35 mouse cellular contexts compared by ENCODE assay signal in genomic region chr16:88747943-88748342, GRCm38 (mm10). TPM values are rescaled to one million over a fixed set of nuclear protein-coding genes. Genes with fewer than 3 reads are reported as not detected.
DNase-seq lines count a peak whose midpoint lies in the region; ATAC-seq and TF ChIP-seq lines count a peak whose summit lies in the region.
"Had no signal": no experiment of that assay in that cellular context is flagged by ENCODE, and none has a peak within 500 bp of the region (broad histone marks: within the 10 kb centered on the region; RNA-seq: fewer than 3 reads in every experiment).

No protein-coding gene starts in this region.

- 69% methylated on average over 4 of the region's 4 CpGs for WGBS in forebrain, embryonic 13.5 days
- 79% methylated on average over 4 of the region's 4 CpGs for WGBS in forebrain, embryonic 10.5 days

- ATAC-seq in forebrain, embryonic 13.5 days = peak; percentile 33; the same call in 1 of the 2 replicates
- ATAC-seq: intestine, postnatal 0 days; liver, embryonic 12.5 days; liver, postnatal 0 days had no signal

- TF ChIP-seq CTCF in brain, embryonic 14.5 days (IDR thresholded peaks at IDR 0.05; ENCODE audit: borderline replicate concordance, extremely low read depth, insufficient read depth, insufficient read length) = no peak
- TF ChIP-seq CTCF in layer of hippocampus, adult 2 months (conservative IDR thresholded peaks at IDR 0.05) = no peak

- no peak for TF ChIP-seq POLR2A in brain, embryonic 14.5 days (IDR thresholded peaks at IDR 0.05; ENCODE audit: borderline replicate concordance, extremely low read depth, insufficient read depth, insufficient read length, poor library complexity, severe bottlenecking)

- H3K4me2 ChIP-seq in forebrain, embryonic 13.5 days = no peak overlapping the region
- H3K4me2 ChIP-seq: heart, embryonic 13.5 days; hindbrain, embryonic 14.5 days; liver, embryonic 12.5 days; midbrain, embryonic 12.5 days; neural tube, embryonic 12.5 days had no signal

- H3K4me3 ChIP-seq in forebrain, embryonic 13.5 days = no peak overlapping the region
- no peak overlapping the region for H3K4me3 ChIP-seq in forebrain, embryonic 10.5 days
- no peak overlapping the region for H3K4me3 ChIP-seq in layer of hippocampus, adult 2 months
- H3K4me3 ChIP-seq: heart, embryonic 13.5 days; liver, embryonic 12.5 days; megakaryocyte, embryonic 14.5 days; midbrain, embryonic 12.5 days; myocyte; neural tube, embryonic 12.5 days had no signal

- H3K36me3 ChIP-seq in forebrain, embryonic 13.5 days (ENCODE audit: poor library complexity, severe bottlenecking) = no peaks in the 10 kb centered on the region
- H3K36me3 ChIP-seq in forebrain, embryonic 10.5 days (replicated peaks) = no peaks in the 10 kb centered on the region
- H3K36me3 ChIP-seq: heart, embryonic 13.5 days; liver, embryonic 12.5 days; midbrain, embryonic 12.5 days; neural tube, embryonic 12.5 days had no signal

- H3K4me1 ChIP-seq in forebrain, embryonic 13.5 days = no peaks in the 10 kb centered on the region
- H3K4me1 ChIP-seq in forebrain, embryonic 10.5 days = no peaks in the 10 kb centered on the region
- H3K4me1 ChIP-seq: heart, embryonic 13.5 days; liver, embryonic 12.5 days; megakaryocyte, embryonic 14.5 days; midbrain, embryonic 12.5 days; neural tube, embryonic 12.5 days had no signal

- no peaks in the 10 kb centered on the region for H3K27me3 ChIP-seq in forebrain, embryonic 13.5 days
- no peaks in the 10 kb centered on the region for H3K27me3 ChIP-seq in forebrain, embryonic 10.5 days (ENCODE audit: poor library complexity, severe bottlenecking)
- H3K27me3 ChIP-seq: heart, embryonic 13.5 days; liver, embryonic 12.5 days; megakaryocyte, embryonic 14.5 days; midbrain, embryonic 12.5 days; neural tube, embryonic 12.5 days had no signal

- H3K9me3 ChIP-seq in forebrain, embryonic 13.5 days (replicated peaks) = no peaks in the 10 kb centered on the region
- no peaks in the 10 kb centered on the region for H3K9me3 ChIP-seq in forebrain, embryonic 10.5 days
- H3K9me3 ChIP-seq: heart, embryonic 13.5 days; liver, embryonic 12.5 days; megakaryocyte, embryonic 14.5 days; midbrain, embryonic 12.5 days; neural tube, embryonic 12.5 days had no signal

- DNase-seq in forebrain, embryonic 10.5 days (ENCODE audit: extremely low spot score, low spot score) = no peak
- DNase-seq in brain, embryonic 14.5 days (ENCODE audit: low read depth) = peak; percentile 77
- DNase-seq in layer of hippocampus, adult 2 months (ENCODE audit: low spot score in 2 of 2) = peak; percentile 8 to 24
- DNase-seq in layer of hippocampus, postnatal 36 days = peak; percentile 5 to 7
- no peak for DNase-seq in retina, embryonic 14.5 days (ENCODE audit: low spot score)
- no peak for DNase-seq in right cerebral cortex, postnatal 36 days (ENCODE audit: low spot score in 2 of 2)
- DNase-seq: adrenal gland, postnatal 25 days; cerebellum, adult 8-10 months; gastrocnemius, postnatal 10 days; heart, postnatal 10 days; kidney, postnatal 14 days; left cerebral cortex, postnatal 4 days; liver, postnatal 0 days; lung, postnatal 36 days; thymus, adult 2 months; thymus, postnatal 36 days had no signal

- H3K9ac ChIP-seq in forebrain, embryonic 13.5 days = no peak overlapping the region
- H3K9ac ChIP-seq: heart, embryonic 13.5 days; hindbrain, embryonic 14.5 days; liver, embryonic 12.5 days; liver, postnatal 0 days; midbrain, embryonic 12.5 days; neural tube, embryonic 12.5 days had no signal

- H3K27ac ChIP-seq in forebrain, embryonic 13.5 days = no peak overlapping the region
- no peak overlapping the region for H3K27ac ChIP-seq in forebrain, embryonic 10.5 days
- no peak overlapping the region for H3K27ac ChIP-seq in layer of hippocampus, adult 2 months
- H3K27ac ChIP-seq: heart, embryonic 13.5 days; hindbrain, embryonic 14.5 days; liver, embryonic 12.5 days; midbrain, embryonic 12.5 days; neural tube, embryonic 12.5 days had no signal

RNA-seq across cellular contexts. Expression of gene Krtap13, which starts 3.5 kb away (rescaled TPM):
- polyA plus RNA-seq in forebrain, embryonic 13.5 days (2015; fragmentation: Nextera tagmentation; extraction: Ambion mirVana) = not detected in 2 replicates
- not detected in 2 replicates for polyA plus RNA-seq in forebrain, embryonic 10.5 days (2016; fragmentation: Nextera tagmentation; extraction: Ambion mirVana)
- not detected in 2 replicates for polyA plus RNA-seq in brain, embryonic 14.5 days (2012; rRNA removed)
- total RNA-seq in layer of hippocampus, adult 2 months (2021) = not detected
- total RNA-seq in layer of hippocampus, postnatal 36 days (2021) = not detected
- total RNA-seq: adrenal gland, postnatal 25 days; gastrocnemius, postnatal 10 days; heart, adult 8-10 months; heart, postnatal 10 days; hematopoietic stem cell, adult 5-6 weeks; layer of hippocampus, postnatal 25 days; left cerebral cortex, postnatal 4 days; MEL; midbrain, postnatal 0 days had no signal
- polyA plus RNA-seq: cortical plate, adult 2 months; gonadal fat pad, adult 2 months; heart, embryonic 13.5 days; hindbrain, embryonic 14.5 days; intestine, postnatal 0 days; kidney, embryonic 14.5 days; limb, embryonic 14.5 days; liver, embryonic 12.5 days; liver, postnatal 0 days; lung, embryonic 16.5 days; midbrain, embryonic 12.5 days; midbrain, postnatal 0 days; myocyte; neural tube, embryonic 12.5 days; thymus, adult 2 months had no signal

RNA-seq across cellular contexts. Expression of gene 2310034C09Rik, which starts 10.7 kb away (rescaled TPM):
- polyA plus RNA-seq in forebrain, embryonic 13.5 days (2015; fragmentation: Nextera tagmentation; extraction: Ambion mirVana) = not detected in 2 replicates
- polyA plus RNA-seq in forebrain, embryonic 10.5 days (2016; fragmentation: Nextera tagmentation; extraction: Ambion mirVana) = not detected in 2 replicates
- not detected in 2 replicates for polyA plus RNA-seq in brain, embryonic 14.5 days (2012; rRNA removed)
- not detected for total RNA-seq in layer of hippocampus, adult 2 months (2021)
- total RNA-seq in layer of hippocampus, postnatal 36 days (2021) = not detected
- total RNA-seq: adrenal gland, postnatal 25 days; gastrocnemius, postnatal 10 days; heart, adult 8-10 months; heart, postnatal 10 days; hematopoietic stem cell, adult 5-6 weeks; layer of hippocampus, postnatal 25 days; left cerebral cortex, postnatal 4 days; MEL; midbrain, postnatal 0 days had no signal
- polyA plus RNA-seq: cortical plate, adult 2 months; gonadal fat pad, adult 2 months; heart, embryonic 13.5 days; hindbrain, embryonic 14.5 days; intestine, postnatal 0 days; kidney, embryonic 14.5 days; limb, embryonic 14.5 days; liver, embryonic 12.5 days; liver, postnatal 0 days; lung, embryonic 16.5 days; midbrain, embryonic 12.5 days; midbrain, postnatal 0 days; myocyte; neural tube, embryonic 12.5 days; thymus, adult 2 months had no signal

RNA-seq across cellular contexts. Expression of gene Krtap13-1, which starts 19.3 kb away (rescaled TPM):
- polyA plus RNA-seq in forebrain, embryonic 13.5 days (2015; fragmentation: Nextera tagmentation; extraction: Ambion mirVana) = not detected in 2 replicates
- polyA plus RNA-seq in forebrain, embryonic 10.5 days (2016; fragmentation: Nextera tagmentation; extraction: Ambion mirVana) = not detected in 2 replicates
- polyA plus RNA-seq in brain, embryonic 14.5 days (2012; rRNA removed) = not detected in 2 replicates
- not detected for total RNA-seq in layer of hippocampus, adult 2 months (2021)
- total RNA-seq in layer of hippocampus, postnatal 36 days (2021) = not detected
- total RNA-seq: adrenal gland, postnatal 25 days; gastrocnemius, postnatal 10 days; heart, adult 8-10 months; heart, postnatal 10 days; hematopoietic stem cell, adult 5-6 weeks; layer of hippocampus, postnatal 25 days; left cerebral cortex, postnatal 4 days; MEL; midbrain, postnatal 0 days had no signal
- polyA plus RNA-seq: cortical plate, adult 2 months; gonadal fat pad, adult 2 months; heart, embryonic 13.5 days; hindbrain, embryonic 14.5 days; intestine, postnatal 0 days; kidney, embryonic 14.5 days; limb, embryonic 14.5 days; liver, embryonic 12.5 days; liver, postnatal 0 days; lung, embryonic 16.5 days; midbrain, embryonic 12.5 days; midbrain, postnatal 0 days; myocyte; neural tube, embryonic 12.5 days; thymus, adult 2 months had no signal

RNA-seq across cellular contexts. Expression of gene 2310057N15Rik, which starts 26.1 kb away (rescaled TPM):
- polyA plus RNA-seq in forebrain, embryonic 13.5 days (2015; fragmentation: Nextera tagmentation; extraction: Ambion mirVana) = not detected in 2 replicates
- not detected in 2 replicates for polyA plus RNA-seq in forebrain, embryonic 10.5 days (2016; fragmentation: Nextera tagmentation; extraction: Ambion mirVana)
- polyA plus RNA-seq in brain, embryonic 14.5 days (2012; rRNA removed) = not detected in 2 replicates
- total RNA-seq in layer of hippocampus, adult 2 months (2021) = not detected
- not detected for total RNA-seq in layer of hippocampus, postnatal 36 days (2021)
- total RNA-seq: adrenal gland, postnatal 25 days; gastrocnemius, postnatal 10 days; heart, adult 8-10 months; heart, postnatal 10 days; hematopoietic stem cell, adult 5-6 weeks; layer of hippocampus, postnatal 25 days; left cerebral cortex, postnatal 4 days; MEL; midbrain, postnatal 0 days had no signal
- polyA plus RNA-seq: cortical plate, adult 2 months; gonadal fat pad, adult 2 months; heart, embryonic 13.5 days; hindbrain, embryonic 14.5 days; intestine, postnatal 0 days; kidney, embryonic 14.5 days; limb, embryonic 14.5 days; liver, embryonic 12.5 days; liver, postnatal 0 days; lung, embryonic 16.5 days; midbrain, embryonic 12.5 days; midbrain, postnatal 0 days; myocyte; neural tube, embryonic 12.5 days; thymus, adult 2 months had no signal

RNA-seq across cellular contexts. Expression of gene Gm5965, which starts 29.8 kb away (rescaled TPM):
- not detected in 2 replicates for polyA plus RNA-seq in forebrain, embryonic 13.5 days (2015; fragmentation: Nextera tagmentation; extraction: Ambion mirVana)
- polyA plus RNA-seq in forebrain, embryonic 10.5 days (2016; fragmentation: Nextera tagmentation; extraction: Ambion mirVana) = not detected in 2 replicates
- polyA plus RNA-seq in brain, embryonic 14.5 days (2012; rRNA removed) = not detected in 2 replicates
- not detected for total RNA-seq in layer of hippocampus, adult 2 months (2021)
- total RNA-seq in layer of hippocampus, postnatal 36 days (2021) = not detected
- total RNA-seq: adrenal gland, postnatal 25 days; gastrocnemius, postnatal 10 days; heart, adult 8-10 months; heart, postnatal 10 days; hematopoietic stem cell, adult 5-6 weeks; layer of hippocampus, postnatal 25 days; left cerebral cortex, postnatal 4 days; MEL; midbrain, postnatal 0 days had no signal
- polyA plus RNA-seq: cortical plate, adult 2 months; gonadal fat pad, adult 2 months; heart, embryonic 13.5 days; hindbrain, embryonic 14.5 days; intestine, postnatal 0 days; kidney, embryonic 14.5 days; limb, embryonic 14.5 days; liver, embryonic 12.5 days; liver, postnatal 0 days; lung, embryonic 16.5 days; midbrain, embryonic 12.5 days; midbrain, postnatal 0 days; myocyte; neural tube, embryonic 12.5 days; thymus, adult 2 months had no signal

Comparison
In these comparisons a context has a peak if more than half of its experiments do, and no peak if none do; other contexts are left out.
1. DNase-seq: peak in brain, embryonic 14.5 days (single experiment), layer of hippocampus, adult 2 months (2 of 2) and layer of hippocampus, postnatal 36 days (2 of 2); none in forebrain, embryonic 10.5 days (single experiment), retina, embryonic 14.5 days (single experiment) and right cerebral cortex, postnatal 36 days (0 of 2).